Mouse (Mus musculus) left cerebral cortex, postnatal 4 days (tissue): Measurements from ENCODE around the gene Prpf4. TPM values are rescaled to one million over a fixed set of nuclear protein-coding genes. Genes with fewer than 3 reads are reported as not detected.

ENCODE experiments used
- DNase-seq: peaks from one replicate; pipeline ENCODE4 v3.0.0-alpha.2; 2022
- intact Hi-C: fragments of 180-260 bp; cut with DNase I; formaldehyde crosslinking; loops from one replicate; pipeline ENCODE4 v1.15.1; 2025
- total RNA-seq, 2 experiments: library from RNA; stranded (reverse); gene quantifications; 2 replicates each; pipeline ENCODE4 v1.2.3; 2021

The Prpf4 gene
- total RNA-seq, result 10 to 100 TPM; 14.6 to 15.4 TPM

DNA sequence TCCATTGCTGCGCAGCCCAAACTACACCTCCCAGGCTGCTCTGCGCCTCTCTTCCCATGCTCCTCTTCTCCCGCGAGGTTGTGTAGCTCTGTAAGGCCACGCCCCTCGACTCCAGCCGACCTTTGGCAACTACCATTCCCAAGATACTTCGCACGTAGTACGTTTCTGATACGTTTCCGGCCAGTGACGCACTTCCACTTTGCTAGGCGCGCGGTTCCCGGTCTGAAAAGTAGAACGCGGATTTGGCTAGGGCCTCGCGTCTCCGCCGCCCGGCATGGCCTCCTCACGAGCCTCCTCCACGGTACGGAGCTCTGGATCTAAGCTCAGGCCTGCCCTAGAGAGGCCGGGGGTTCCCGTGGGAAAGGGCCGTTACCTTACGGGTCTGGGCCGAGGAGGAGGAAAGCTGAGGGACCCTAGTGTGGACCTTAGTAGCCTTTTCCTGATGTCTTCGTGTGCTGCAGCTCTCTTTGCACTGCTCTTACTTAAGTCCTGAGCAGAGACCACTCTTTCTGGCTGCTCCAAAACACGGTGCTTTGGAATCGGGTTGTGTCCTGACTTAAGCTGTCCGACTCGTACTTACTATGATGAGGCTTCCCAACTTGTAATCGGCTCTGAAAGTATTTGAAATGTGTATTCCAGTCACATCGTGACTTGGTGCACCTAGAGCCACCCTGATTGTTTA is at the start of gene Prpf4, which contains the start of gene Cdc26:
Gene Prpf4, plus strand, starts transcription at position 197 of the 682 bp plus-strand sequence.
Gene Cdc26, minus strand, starts transcription at position 42 of the 682 bp plus-strand sequence.
- peak; percentile 99 for DNase-seq
- intact Hi-C loops, result no loop called here

DNA sequence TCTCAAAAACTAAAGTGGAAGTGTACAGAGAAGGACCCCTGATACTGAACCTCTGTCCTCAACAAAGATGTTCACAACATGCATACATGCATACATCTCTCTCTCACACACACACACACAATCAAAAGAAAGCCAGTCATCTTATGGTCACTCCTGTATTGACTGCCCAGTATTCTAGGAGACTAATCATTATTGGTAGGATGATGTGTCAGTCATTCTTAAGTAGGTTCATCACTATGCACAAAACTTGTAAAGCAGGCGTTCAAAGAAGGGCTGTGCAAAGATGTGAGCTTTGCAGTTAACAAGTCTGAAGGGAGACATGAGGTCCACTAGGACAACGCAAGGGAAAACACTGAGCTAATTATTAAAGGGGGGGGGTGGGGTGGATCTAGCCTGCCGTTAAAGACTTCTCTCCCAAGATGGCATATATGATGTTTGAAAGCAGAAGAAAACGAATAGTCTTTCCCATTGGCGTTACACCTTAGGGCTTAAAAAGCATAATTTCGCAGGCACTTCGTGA is 49.3 kb upstream of the Prpf4 start:
- intact Hi-C loops, result no loop called here
- DNase-seq, result no peak

DNA sequence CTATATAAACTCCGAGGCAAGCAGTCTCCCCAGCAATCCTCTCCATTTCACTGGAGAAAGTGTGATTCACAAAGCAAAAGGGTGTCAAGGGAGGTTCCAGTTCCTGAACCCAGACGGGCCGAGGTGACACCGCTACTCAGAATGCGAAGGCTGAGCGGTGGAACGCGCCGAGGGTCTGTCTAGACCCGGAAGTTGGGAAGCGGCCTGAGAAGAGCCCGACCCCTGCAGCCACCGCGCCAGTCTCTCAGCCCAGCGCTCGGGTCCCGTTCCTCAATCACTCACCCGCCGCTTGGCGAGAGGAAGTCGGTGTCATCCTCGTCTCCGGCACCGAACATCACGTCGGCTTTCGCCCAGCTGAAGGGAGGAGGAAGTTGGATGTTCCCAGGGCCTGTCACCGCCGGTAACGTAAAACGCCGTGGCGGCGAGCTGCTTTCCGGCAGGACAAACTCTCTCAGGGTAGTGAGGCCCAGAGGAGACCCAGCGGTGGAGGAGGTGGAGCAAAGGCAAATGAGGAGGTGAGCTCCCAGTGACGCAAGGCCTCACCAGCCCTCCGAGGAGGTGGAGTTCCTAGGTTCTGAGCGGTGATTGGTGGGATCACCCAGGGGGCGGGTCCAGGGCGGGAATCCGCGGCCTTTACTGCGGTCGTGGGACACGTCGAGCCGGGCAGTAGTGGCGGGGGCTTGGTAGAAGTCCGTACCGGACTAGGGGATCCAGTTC is 48.4 kb upstream of the Prpf4 start, which contains the start of the genes Fkbp15 and Slc31a1:
Gene Fkbp15, minus strand, starts transcription at position 461 of the 717 bp plus-strand sequence.
Gene Slc31a1, plus strand, starts transcription at position 640 of the 717 bp plus-strand sequence.
- peak; percentile 98 for DNase-seq
- intact Hi-C loops, result no loop called here

DNA sequence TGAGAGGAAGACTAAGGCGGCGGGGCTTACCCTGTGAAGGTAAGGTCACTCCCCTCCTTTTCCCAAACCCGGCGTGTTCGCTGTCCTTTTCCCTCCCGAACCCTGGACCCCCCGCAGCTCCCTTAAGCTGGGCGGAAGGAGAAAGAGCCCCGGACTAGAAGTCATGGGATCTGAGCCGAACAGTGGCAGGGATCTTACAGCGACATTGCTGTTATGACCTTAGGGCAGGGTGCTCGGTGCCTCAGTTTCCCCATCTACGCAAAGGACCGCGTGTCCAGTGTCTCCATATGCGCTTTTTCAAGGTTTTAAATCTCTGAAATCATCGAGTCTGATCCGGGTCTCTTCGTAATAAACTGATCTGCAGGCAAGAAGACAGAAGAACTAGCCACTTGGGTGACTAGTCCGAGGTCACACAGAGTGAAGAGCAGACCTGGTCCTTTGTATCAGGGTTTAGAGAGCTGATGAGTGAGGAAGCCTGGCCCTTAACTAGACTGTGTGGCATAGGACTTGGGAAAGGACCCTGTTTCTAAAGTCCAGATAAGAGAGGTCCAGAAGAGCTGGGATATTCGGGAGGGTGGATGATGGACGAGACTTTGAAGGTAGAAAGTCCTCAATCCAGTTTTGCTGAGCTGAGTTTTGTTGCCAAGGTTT is 47.7 kb upstream of the Prpf4 start:
- no peak for DNase-seq
- intact Hi-C loops, result no loop called here

DNA sequence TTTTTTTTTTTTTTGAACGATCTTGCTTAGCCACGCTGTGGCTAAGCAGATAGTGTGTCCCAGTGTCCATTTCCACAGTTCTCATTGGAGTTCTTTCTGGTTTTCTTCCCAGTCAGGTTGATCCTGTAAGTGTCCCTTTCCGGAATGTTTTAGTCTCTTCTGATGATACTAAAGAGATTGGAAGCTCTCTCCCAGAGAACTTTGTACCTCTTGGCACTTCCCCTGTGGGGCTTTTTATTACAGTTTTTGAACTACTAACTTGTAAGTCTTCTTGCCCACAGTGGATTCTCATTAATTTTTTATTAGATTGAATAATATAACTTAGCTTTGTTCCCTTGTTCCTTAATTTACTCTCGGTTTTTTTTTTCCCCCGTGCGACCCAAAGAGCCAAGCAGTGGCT is 47.0 kb upstream of the Prpf4 start:
- intact Hi-C loops, result no loop called here
- DNase-seq, result no peak

DNA sequence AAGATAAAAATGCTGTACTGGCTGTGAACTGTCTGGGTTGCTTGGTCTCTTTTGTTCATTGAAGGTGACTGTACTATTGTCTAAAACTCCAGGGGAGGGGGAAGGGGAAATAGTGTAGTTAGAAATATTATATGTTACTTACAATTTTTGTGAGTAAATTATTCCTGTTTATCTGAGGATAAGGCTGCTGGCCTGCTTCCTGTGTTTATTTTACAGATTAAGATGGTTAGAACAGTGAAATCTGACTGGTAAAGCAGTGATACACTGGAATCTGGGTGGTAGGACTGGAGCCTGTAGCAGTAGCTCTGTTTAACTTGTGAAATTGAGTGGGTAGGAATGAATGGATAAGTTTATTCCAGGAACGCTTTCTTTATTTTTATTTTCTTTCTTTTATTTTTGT is 46.6 kb upstream of the Prpf4 start:
- no peak for DNase-seq
- intact Hi-C loops, result no loop called here

DNA sequence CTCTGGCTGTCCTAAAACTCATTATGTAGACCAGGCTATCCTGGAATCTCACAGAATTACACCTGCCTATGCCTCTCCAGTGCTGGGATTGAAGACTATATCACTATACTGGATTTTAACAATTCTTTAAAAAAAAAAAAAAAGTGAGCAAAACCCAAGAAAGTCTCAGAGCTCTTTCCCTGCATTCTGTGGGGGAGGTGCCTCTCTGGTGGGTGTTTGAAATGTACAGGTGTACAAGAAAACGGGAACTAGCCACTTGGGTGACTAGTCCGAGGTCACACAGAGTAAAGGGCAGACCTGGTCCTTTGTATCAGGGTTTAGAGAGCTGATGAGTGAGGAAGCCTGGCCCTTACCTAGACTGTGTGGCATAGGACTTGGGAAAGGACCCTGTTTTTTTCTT is 46.2 kb upstream of the Prpf4 start:
- DNase-seq, result no peak

DNA sequence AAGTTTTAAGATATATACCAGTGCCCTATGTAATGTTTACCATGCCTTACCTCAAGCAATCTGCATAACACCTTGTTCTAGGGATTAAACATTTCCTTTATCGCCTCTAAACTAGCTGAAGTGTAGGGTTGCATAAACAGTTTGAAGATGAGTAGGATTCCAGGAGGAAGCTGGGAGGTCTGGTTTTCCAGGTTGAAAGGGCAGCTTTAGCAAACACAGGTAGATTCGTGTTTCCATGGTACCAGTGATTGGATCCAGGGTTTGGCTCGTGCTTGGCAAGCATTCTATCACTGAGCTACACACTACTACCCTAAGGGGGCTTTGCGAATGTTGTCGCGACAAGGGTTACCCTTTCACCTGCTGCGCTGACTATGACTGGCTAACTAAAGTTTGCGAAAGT is 44.3 kb upstream of the Prpf4 start:
- DNase-seq, result no peak
- intact Hi-C loops, result no loop called here

More for the DNA sequence above, 46.2 kb upstream of the Prpf4 start:
- intact Hi-C loops, result no loop called here

DNA sequence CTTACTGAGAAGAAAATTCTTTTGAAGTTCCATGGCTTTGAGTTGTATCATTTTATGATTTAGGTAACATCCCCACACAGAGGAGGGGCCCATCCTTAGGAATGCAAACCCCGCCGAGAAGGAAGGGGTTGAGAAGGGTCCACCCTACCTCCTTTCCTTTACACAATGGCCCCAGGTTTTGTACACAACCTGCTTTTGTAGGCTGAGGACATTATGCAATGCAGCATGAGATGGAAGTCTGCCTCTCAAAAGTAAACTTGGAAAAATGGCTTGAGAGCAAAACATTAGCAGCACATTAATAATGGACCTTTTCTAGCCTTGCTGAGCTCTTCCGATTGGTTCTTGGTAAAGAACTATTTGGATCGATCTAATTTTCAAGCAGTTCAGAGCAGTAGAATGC is 42.3 kb upstream of the Prpf4 start:
- intact Hi-C loops, result no loop called here
- no peak for DNase-seq

DNA sequence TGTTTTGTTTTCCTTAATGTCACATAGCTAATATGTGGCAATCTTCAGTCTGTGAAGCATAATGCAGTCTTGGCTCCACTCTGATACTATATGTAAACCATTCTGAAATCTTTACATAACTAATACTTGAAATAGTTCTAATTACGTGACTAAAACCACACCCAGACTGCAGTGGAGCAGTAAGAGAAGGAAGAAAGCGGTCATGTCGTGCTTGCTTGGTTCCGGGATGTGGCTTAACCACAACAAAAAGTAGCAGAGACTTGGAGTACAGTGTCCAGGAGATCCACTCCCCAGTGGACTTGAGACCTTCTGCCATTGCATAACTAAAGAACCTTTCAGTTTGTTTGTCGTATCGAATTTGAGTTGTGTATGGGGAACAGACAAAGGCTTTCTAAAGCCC is 41.0 kb upstream of the Prpf4 start:
- intact Hi-C loops, result no loop called here

DNA sequence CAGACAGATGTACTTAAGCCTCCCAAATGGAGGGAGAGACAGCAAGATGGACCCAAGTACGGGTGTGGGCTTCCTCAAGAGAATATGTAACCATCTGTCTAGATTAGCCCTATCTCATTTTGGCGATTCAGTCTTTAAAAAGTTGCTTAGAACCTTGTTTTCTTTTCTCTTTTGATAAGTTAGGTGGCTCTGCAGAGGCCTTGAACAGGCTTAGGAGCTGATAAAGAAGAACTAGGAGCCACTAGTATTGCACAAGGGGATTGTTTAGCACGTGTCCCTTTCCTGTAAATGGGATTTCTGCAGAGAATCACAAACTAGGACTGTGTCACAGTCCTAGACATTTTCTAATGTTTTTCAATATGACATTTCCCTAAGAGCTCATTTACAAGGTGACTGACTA is 39.5 kb upstream of the Prpf4 start:
- DNase-seq, result no peak
- intact Hi-C loops, result no loop called here

More for the DNA sequence above, 41.0 kb upstream of the Prpf4 start:
- DNase-seq, result no peak

DNA sequence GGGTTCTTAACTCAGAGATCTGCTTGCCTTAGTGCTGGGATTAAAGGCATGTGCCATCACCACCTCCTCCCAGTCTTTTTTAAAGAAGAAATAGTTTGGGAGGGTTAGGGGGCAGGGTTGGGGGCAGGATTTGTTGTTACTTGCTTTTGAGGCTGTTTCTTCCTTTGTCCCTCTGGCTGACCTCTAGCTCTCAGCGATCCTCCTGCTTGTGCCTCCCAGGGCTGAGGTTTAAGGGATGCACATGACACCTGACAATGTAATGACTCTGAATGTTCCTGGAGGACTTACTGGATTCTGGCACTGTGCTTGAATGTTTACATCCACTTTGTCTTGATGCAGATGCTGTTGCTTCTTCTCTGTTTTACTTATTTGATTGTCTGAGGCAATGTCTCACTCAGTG is 36.2 kb upstream of the Prpf4 start:
- DNase-seq, result no peak
- intact Hi-C loops, result no loop called here

DNA sequence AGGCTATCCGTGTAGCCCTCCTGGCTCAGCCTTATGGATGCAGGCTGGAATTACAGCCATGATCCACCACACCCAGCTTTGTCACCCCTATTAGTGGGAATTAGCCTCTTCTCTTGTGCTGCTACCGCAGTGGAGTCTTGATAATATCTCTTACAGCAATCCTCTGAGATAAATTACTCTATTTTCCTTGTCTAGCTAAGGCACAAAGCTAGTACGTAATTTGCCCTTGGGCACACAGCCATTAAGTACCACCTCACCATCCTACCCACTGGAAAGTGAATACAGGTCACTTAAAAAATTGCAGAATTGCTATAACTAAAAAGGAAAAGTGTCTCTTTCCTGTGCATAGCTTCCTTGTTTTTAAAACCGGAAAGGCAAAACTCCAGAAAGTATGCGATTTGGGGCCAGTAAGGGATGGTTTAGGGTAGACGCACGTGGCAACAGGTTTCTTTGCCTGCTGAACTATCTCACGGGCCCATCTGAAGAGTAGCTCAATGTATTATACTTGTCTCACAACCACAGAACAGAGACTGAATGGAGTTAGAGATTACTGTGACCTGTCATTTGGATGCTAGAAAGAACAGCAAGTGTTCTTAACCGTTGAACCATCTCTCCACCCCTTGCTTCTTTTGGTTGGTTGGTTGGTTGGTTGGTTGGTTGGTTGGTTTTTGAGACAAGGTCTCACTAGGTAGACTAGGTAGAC is 35.6 kb upstream of the Prpf4 start:
- intact Hi-C loops, result no loop called here
- DNase-seq, result no peak

DNA sequence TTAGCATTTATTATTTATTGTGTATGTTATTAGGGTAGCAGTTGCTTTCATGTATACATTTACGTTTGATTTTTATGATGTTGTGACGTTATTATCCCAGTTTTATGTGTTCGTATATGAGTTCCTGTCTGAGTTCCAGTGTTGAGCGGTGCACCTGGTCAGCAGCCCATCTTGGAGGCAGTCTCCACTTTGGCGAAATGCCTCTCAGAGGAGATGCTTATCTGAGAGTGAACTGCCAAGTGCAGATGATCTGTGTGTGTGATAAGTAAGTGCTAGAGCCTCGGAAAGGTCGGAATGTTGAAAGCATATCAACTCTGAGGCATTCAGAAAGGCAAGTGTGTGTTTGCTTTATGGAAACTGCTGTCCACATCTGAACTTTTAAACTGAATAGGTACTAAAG is 34.9 kb upstream of the Prpf4 start:
- intact Hi-C loops, result no loop called here
- DNase-seq, result no peak

DNA sequence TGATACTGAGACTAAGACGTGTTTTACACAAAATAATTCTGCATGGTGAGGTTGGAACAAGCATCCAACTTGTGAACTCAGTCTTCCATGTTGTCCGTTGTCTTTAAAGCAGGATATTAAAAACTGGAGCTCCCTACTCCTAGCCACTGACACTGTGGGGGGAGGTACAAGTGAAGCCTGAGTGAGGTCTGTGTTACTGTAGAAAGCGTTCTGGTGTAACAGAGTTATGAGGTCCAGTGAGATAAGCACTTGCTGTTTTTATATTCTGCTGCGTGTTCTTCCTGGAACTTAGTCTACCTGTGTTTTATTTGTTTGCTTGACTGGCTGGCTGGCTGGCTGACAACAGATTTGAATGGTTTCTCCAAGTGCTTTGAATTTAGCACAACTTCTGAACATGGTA is 34.3 kb upstream of the Prpf4 start:
- DNase-seq, result no peak
- intact Hi-C loops, result no loop called here

DNA sequence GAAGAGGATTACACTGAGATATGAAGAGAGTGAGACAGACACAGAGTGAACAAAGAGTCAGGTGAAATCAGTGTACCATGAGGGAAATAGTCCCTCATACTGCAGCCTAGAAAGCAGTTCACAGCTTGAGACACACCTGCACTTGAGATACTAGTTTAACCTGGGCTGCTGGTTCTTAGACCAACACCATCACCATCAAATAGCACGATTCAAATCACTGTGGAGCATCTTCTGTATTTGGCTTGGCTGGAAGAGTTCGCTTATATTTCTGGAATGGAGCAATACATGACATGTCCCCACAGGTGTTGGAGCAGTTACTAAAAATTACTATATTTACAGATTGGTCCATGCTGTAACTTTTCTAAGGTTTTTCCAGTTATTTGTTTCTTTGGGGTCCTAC is 32.5 kb upstream of the Prpf4 start:
- intact Hi-C loops, result no loop called here
- DNase-seq, result no peak

DNA sequence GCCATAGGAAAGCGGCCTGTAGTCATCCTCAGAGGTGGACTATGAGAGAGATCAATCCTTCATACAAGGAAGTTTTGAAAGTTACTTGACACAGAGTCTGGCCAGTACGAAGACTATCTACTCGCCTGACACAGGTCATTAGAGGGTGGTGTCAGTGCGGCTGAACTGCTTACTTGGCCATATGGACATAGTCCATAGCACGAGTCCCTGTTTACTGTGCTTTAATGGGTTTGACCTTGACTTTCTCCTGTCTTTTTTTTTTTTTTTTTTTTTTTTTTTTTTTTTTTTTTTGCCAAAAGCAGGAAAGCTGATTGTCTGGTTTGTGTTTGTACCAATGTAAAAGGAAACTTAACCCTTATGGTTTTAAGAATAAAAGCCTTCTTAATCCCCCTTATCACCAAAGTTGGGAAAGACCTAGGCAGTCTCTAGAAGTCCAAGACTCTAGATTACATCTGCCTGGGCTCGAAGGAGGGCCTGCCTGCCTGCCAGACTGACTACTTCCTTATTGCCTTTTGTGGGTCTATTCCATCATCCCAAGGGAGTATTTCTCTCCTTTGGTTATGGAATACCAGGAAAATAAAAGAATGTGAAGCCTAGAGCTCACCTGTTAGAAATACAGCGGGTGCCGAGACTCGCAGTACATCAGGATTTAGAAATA is 28.7 kb upstream of the Prpf4 start:
- intact Hi-C loops, result no loop called here
- no peak for DNase-seq

DNA sequence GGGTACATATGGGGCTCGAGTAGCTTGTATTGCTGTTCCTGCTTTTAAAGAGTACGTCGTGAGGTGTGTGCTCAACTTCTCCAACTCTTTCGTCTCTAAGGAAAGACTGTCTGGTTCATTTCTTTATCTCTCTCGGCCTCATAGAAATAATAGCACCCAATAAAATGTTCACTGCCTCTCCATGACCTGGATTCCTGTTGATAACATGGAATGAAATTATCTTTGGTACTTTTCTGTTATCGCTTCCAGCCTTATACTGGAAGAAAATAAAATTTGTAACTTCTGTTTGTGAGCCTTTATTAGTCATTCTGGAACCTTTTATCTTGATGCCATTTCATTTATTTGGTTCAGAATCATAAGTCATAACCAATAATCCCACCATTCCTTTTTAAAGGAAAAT is 25.4 kb upstream of the Prpf4 start:
- DNase-seq, result no peak
- intact Hi-C loops, result no loop called here

DNA sequence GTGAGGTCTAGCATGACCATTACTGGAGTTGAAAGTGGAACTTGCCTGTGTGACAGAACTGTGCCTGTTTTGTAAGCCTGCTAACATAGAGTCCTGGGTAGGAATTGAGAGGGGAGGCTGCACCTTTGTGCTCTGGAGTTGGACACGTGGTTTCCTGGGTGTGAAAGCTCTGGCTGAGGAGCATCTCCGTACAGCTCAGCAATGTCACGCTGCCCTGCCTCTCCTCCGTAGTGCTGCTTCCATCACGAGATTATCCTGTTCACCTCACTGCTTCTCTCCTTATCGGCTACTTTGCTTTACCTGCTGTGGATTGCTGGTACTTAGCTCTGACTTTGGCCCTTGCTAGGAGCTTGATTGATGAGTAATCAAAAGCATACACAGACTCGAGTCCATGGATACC is 24.8 kb upstream of the Prpf4 start:
- intact Hi-C loops, result no loop called here
- no peak for DNase-seq

DNA sequence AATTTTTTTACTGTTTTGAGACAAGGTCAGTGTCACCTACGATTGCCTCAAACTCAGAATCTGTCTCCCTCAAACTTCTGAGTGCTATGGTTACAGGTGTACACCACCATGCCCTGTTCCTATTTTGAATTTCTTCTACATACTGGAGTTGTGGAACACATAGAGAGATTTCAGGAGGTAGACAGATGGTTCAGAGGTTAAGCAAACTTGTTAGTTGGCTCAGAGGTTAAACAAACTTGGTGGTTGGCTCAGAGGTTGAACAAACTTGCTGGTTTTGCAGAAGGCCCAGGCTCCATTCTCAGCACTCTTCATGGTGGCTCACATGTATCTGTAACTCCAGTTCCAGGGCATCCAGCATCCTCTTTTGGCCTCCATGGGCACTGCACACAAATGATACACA is 24.4 kb upstream of the Prpf4 start:
- intact Hi-C loops, result no loop called here

More for the DNA sequence above, 24.4 kb upstream of the Prpf4 start:
- no peak for DNase-seq
